Mouse (Mus musculus) 3T3-L1 (cell line): ENCODE measurements around the gene Loxl3.

Experiments used
- DNase-seq: peaks from one replicate; pipeline ENCODE4 v3.0.0-alpha.2; 2015; ENCODE audit warnings: low read depth, low spot score

Loxl3 gene

GRCm38 (mm10) chr6:83033249-83034185 lies at the start of gene Loxl3, which contains the start of gene Dok1:
Loxl3 (plus strand) TSS chr6:83034173.
Dok1 (minus strand) TSS chr6:83033471.
- DNase-seq: peak; percentile 94

- no peak for DNase-seq
Observed at GRCm38 (mm10) chr6:82987411-82987971, 46.5 kb upstream of the Loxl3 start.

- DNase-seq: no peak
Observed at GRCm38 (mm10) chr6:82993696-82994095, 40.3 kb upstream of the Loxl3 start.

- DNase-seq: no peak
Observed at GRCm38 (mm10) chr6:82994372-82994771, 39.6 kb upstream of the Loxl3 start.

GRCm38 (mm10) chr6:82996740-82997315 lies 37.1 kb upstream of the Loxl3 start:
- DNase-seq: peak; percentile 100

- peak; percentile 46 for DNase-seq
Observed at GRCm38 (mm10) chr6:82997511-82998102, 36.4 kb upstream of the Loxl3 start.

- DNase-seq: peak; percentile 35
Observed at GRCm38 (mm10) chr6:82998326-82998725, 35.6 kb upstream of the Loxl3 start.

- peak; percentile 41 for DNase-seq
Observed at GRCm38 (mm10) chr6:82999986-83000385, 34.0 kb upstream of the Loxl3 start.

GRCm38 (mm10) chr6:83003082-83003481 lies 30.9 kb upstream of the Loxl3 start:
- DNase-seq: no peak

GRCm38 (mm10) chr6:83003850-83004249 lies 30.1 kb upstream of the Loxl3 start:
- no peak for DNase-seq

GRCm38 (mm10) chr6:83004309-83004708 lies 29.7 kb upstream of the Loxl3 start:
- no peak for DNase-seq

GRCm38 (mm10) chr6:83004872-83005271 lies 29.1 kb upstream of the Loxl3 start:
- DNase-seq: peak; percentile 76

GRCm38 (mm10) chr6:83005444-83006011 lies 28.4 kb upstream of the Loxl3 start:
- DNase-seq: no peak

GRCm38 (mm10) chr6:83006114-83006513 lies 27.9 kb upstream of the Loxl3 start:
- DNase-seq: peak; percentile 95

GRCm38 (mm10) chr6:83008659-83009058 lies 25.3 kb upstream of the Loxl3 start:
- DNase-seq: no peak

- DNase-seq: no peak
Observed at GRCm38 (mm10) chr6:83010010-83010409, 24.0 kb upstream of the Loxl3 start.

- DNase-seq: no peak
Observed at GRCm38 (mm10) chr6:83011255-83011654, 22.7 kb upstream of the Loxl3 start.

GRCm38 (mm10) chr6:83011756-83012155 lies 22.2 kb upstream of the Loxl3 start:
- no peak for DNase-seq

GRCm38 (mm10) chr6:83013444-83013843 lies 20.5 kb upstream of the Loxl3 start:
- peak; percentile 62 for DNase-seq

- peak; percentile 94 for DNase-seq
Observed at GRCm38 (mm10) chr6:83014482-83015466, 19.2 kb upstream of the Loxl3 start.
